Mouse (Mus musculus) liver, embryonic 11.5 days (tissue): ENCODE data around the gene Nxnl1. TPM values are rescaled to one million over a fixed set of nuclear protein-coding genes. Genes with fewer than 3 reads are reported as not detected.

Source experiments
- ATAC-seq: fragments of 200-750 bp; cut with Nextera tagmentation; replicated peaks from 2 replicates; pipeline ENCODE4 v1.8.0; 2017; ENCODE audit warnings: moderate number of reproducible peaks, mild to moderate bottlenecking, moderate TSS enrichment, moderate library complexity; ENCODE audit not compliant: low FRiP score
- DNase-seq: peaks from one replicate; pipeline ENCODE4 v3.0.0-alpha.2; 2017; ENCODE audit warnings: low spot score
- H3K27ac ChIP-seq: fragments of 300-500 bp; sonication (generic); 2 replicates; pipeline ENCODE4 v1.5.1; 2014; ENCODE audit warnings: mild to moderate bottlenecking, low read depth, low read length, control low read depth
- H3K27me3 ChIP-seq: fragments of 300-500 bp; sonication (generic); replicated peaks from 2 replicates; pipeline ENCODE4 v1.6.1; 2014; ENCODE audit warnings: low read length, mixed read lengths; ENCODE audit not compliant: control insufficient read depth, insufficient read depth
- H3K36me3 ChIP-seq: fragments of 300-500 bp; sonication (generic); 2 replicates; pipeline ENCODE4 v1.6.1; 2014; ENCODE audit warnings: mild to moderate bottlenecking, low read length, moderate library complexity, mixed read lengths; ENCODE audit not compliant: control insufficient read depth, insufficient read depth
- H3K4me1 ChIP-seq: fragments of 300-500 bp; sonication (generic); replicated peaks from 2 replicates; pipeline ENCODE4 v1.6.1; 2014; ENCODE audit warnings: low read length, mixed read lengths; ENCODE audit not compliant: control insufficient read depth, insufficient read depth
- H3K4me2 ChIP-seq: fragments of 300-500 bp; sonication (generic); 2 replicates; pipeline ENCODE4 v1.6.1; 2014; ENCODE audit warnings: mild to moderate bottlenecking, control low read depth, moderate library complexity
- H3K4me3 ChIP-seq: fragments of 300-500 bp; sonication (generic); 2 replicates; pipeline ENCODE4 v1.5.1; 2014; ENCODE audit warnings: low read depth, low read length, control low read depth
- H3K9ac ChIP-seq: fragments of 300-500 bp; sonication (generic); 2 replicates; pipeline ENCODE4 v1.6.1; 2014; ENCODE audit warnings: low read depth, low read length, control low read depth
- H3K9me3 ChIP-seq: fragments of 300-500 bp; sonication (generic); 2 replicates; pipeline ENCODE4 v1.6.1; 2016; ENCODE audit warnings: low read length, inconsistent platforms, mixed read lengths; ENCODE audit not compliant: control insufficient read depth
- WGBS: fragments of 180-500 bp; shearing (Covaris S2); extraction: QIAGEN DNeasy Blood & Tissue Kit; methylation state at CpG from one replicate; pipeline ENCODE4 v1.1.7; 2014; 5-methylcytosine and 5-hydroxymethylcytosine counted together
- polyA plus RNA-seq: library from polyadenylated mRNA; unstranded; fragments of >200 nt; fragmentation: Nextera tagmentation; extraction: Ambion mirVana; gene quantifications from 2 replicates; pipeline ENCODE4 v1.2.1, GENCODE M21; 2014

Nxnl1 gene
- polyA plus RNA-seq, 1 experiment from 2014 or later, result 0.23 TPM

GRCm38 (mm10) chr8:71598375-71598774 is 32.0 kb upstream of the Nxnl1 start:
- Histone ChIP-seq H3K4me3 (no peak overlapping the region), H3K27ac (no peak overlapping the region), H3K9ac (no peak overlapping the region), H3K27me3 (peaks cover 35% of the 10 kb centered on the region), H3K9me3 (no peaks in the 10 kb centered on the region), H3K4me1 (peaks cover 14% of the 10 kb centered on the region), H3K4me2 (no peak overlapping the region), H3K36me3 (no peaks in the 10 kb centered on the region)
- ATAC-seq, result no peak
- no peak for DNase-seq

DNA sequence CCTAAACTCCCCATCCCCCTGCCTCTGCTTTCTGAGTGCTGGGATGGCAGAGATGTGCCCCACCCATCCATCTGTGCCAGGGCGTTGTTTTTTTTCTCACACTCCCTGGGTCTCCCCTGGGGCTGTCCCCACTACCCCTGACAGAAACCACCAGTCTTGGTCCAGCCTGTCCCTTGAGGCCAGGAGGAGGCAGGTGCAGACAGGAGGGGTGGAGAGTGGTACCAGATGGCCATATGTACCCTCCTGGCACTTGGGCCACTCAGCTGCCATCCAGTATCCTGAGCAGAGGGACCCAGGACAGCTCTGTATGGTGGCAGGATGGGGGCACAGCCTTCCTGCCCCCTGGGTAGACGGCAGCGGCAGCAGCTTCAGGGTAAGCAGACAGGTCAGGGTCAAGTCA is 31.1 kb upstream of the Nxnl1 start, which contains the start of gene Fam129c:
Gene Fam129c, plus strand, starts transcription at position 198 of the 400 bp plus-strand sequence.
- Histone ChIP-seq H3K27ac (no peak within 1 kb of the TSS), H3K9me3 (no peaks in the 10 kb centered on the region), H3K36me3 (no peaks in the 10 kb centered on the region), H3K4me1 (peaks cover 16% of the 10 kb centered on the region), H3K4me3 (no peak within 1 kb of the TSS), H3K9ac (no peak within 1 kb of the TSS; the same call in 1 of the 2 replicates), H3K4me2 (no peak within 1 kb of the TSS), H3K27me3 (peaks cover 25% of the 10 kb centered on the region)
- WGBS, result 84% methylated on average over 3 of the region's 3 CpGs
- no peak for ATAC-seq
- no peak for DNase-seq

GRCm38 (mm10) chr8:71596798-71597197 is 30.4 kb upstream of the Nxnl1 start:
- DNase-seq, result no peak
- Histone ChIP-seq H3K27me3 (peaks cover 19% of the 10 kb centered on the region), H3K36me3 (no peaks in the 10 kb centered on the region), H3K4me3 (no peak overlapping the region), H3K9me3 (no peaks in the 10 kb centered on the region), H3K4me1 (peaks cover 11% of the 10 kb centered on the region), H3K4me2 (no peak overlapping the region), H3K9ac (no peak overlapping the region), H3K27ac (no peak overlapping the region)
- no peak for ATAC-seq
- WGBS, result 71% methylated on average over 4 of the region's 4 CpGs

GRCm38 (mm10) chr8:71596384-71596783 is 30.0 kb upstream of the Nxnl1 start:
- Histone ChIP-seq H3K4me1 (peaks cover 11% of the 10 kb centered on the region), H3K9me3 (no peaks in the 10 kb centered on the region), H3K4me3 (no peak overlapping the region), H3K27ac (no peak overlapping the region), H3K4me2 (no peak overlapping the region), H3K9ac (no peak overlapping the region; the same call in 1 of the 2 replicates), H3K36me3 (no peaks in the 10 kb centered on the region), H3K27me3 (peaks cover 15% of the 10 kb centered on the region)
- DNase-seq (no peak), ATAC-seq (no peak)
- 57% methylated on average over 6 of the region's 6 CpGs for WGBS

- ATAC-seq (peak; percentile 23), DNase-seq (peak; percentile 84)
- Histone ChIP-seq H3K9me3 (no peaks in the 10 kb centered on the region), H3K27ac (no peak overlapping the region), H3K4me1 (peaks cover 13% of the 10 kb centered on the region), H3K4me3 (no peak overlapping the region), H3K27me3 (peaks cover 13% of the 10 kb centered on the region), H3K9ac (no peak overlapping the region), H3K4me2 (no peak overlapping the region), H3K36me3 (no peaks in the 10 kb centered on the region)
- 12% methylated on average over 27 of the region's 27 CpGs for WGBS
These were observed 29.5 kb upstream of the Nxnl1 start for GRCm38 (mm10) chr8:71595862-71596261.

DNA sequence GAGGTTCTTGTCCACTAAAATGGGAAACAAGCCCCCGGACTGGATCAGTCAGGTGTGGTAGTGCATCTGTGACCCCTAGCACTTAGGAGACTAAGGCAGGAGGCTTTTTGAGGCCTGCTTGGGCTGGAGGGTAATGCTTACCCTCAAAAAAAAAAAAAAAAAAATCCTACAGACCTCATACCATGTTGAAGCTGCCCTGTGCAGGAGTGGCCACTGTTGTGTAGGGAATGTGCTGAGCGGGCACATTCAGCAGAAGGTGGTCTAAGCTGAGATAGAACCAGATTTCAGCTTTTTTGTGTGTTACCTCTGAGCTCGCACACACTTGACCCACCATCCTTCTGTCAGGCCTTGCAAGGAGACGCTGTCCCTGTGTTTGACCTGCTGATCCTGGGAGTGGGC is 27.9 kb upstream of the Nxnl1 start:
- Histone ChIP-seq H3K4me3 (no peak overlapping the region), H3K27ac (no peak overlapping the region), H3K36me3 (no peaks in the 10 kb centered on the region), H3K4me1 (peaks cover 14% of the 10 kb centered on the region), H3K9me3 (no peaks in the 10 kb centered on the region), H3K4me2 (no peak overlapping the region), H3K27me3 (0 out of 2 replicates have a peak, but pooled peaks cover under 1% of the 10 kb centered on the region), H3K9ac (no peak overlapping the region)
- WGBS, result 87% methylated on average over 4 of the region's 4 CpGs
- DNase-seq, result no peak
- ATAC-seq, result no peak

- H3K27me3 ChIP-seq, result no peaks in the 10 kb centered on the region
- H3K4me2 ChIP-seq, result peak overlapping the region; percentile 78
- no peak for ATAC-seq
- no peaks in the 10 kb centered on the region for H3K36me3 ChIP-seq
- peak overlapping the region; percentile 90; the same call in 1 of the 2 replicates for H3K4me3 ChIP-seq
- WGBS, result 87% methylated on average over 8 of the region's 8 CpGs
- peak overlapping the region; percentile 98 for H3K9ac ChIP-seq
- no peak for DNase-seq
- H3K27ac ChIP-seq, result no peak overlapping the region
- H3K9me3 ChIP-seq, result no peaks in the 10 kb centered on the region
- peaks cover 14% of the 10 kb centered on the region for H3K4me1 ChIP-seq
These were observed 27.3 kb upstream of the Nxnl1 start for GRCm38 (mm10) chr8:71593556-71594323.

DNA sequence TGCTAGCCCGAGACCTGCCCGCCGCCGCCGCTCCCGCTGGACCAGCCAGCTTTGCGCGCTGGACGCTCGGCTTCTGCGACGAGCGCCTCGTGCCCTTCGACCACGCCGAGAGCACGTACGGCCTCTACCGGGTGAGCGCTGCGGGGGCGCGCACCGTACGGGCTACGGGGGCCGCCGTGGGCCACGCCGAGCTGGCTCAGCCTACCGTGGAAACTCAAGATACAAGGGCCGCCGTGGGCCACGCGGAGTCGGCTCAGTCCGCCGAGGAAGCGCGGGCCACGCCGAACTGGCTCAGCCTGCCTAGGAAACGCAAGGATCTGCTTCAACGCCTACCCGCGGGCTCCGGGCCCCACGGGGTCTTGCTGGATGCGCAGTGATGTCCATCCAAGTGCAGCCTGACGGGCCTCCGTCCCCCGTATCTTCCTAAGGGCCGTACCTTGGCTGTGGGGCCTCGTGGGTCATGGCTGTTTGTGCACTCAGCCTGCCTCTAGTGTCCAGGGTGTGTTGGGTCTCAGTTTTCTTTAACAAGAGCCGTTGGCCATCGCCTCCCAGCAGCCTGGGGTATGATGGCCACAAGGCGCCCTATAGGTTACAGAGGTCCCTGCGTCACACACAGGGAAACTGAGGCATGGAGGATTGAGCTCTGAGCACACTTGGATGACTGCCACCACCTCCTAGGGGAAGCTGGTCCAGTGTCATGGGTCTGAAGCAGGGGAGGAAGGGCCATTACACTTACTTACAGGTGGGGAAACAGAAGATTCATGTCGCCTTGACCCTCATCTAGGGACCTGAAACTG is 26.2 kb upstream of the Nxnl1 start:
- Histone ChIP-seq H3K36me3 (no peaks in the 10 kb centered on the region), H3K4me3 (peak overlapping the region; percentile 90), H3K27ac (peak overlapping the region; percentile 98), H3K4me2 (peak overlapping the region; percentile 78), H3K9ac (peak overlapping the region; percentile 98), H3K27me3 (no peaks in the 10 kb centered on the region), H3K9me3 (no peaks in the 10 kb centered on the region), H3K4me1 (peaks cover 14% of the 10 kb centered on the region)
- 4% methylated on average over 59 of the region's 60 CpGs for WGBS
- no peak for DNase-seq
- ATAC-seq, result peak; percentile 44
